Mouse (Mus musculus) c-Kit-negative CD71-positive TER-119-positive erythroid progenitor cells, embryonic 14.5 days (primary cell): ENCODE measurements around the gene Camkv.

Experiments
- DNase-seq: peaks from one replicate; pipeline ENCODE4 v3.0.0-alpha.2; 2013; ENCODE audit warnings: low read depth, low spot score

Camkv gene

DNA sequence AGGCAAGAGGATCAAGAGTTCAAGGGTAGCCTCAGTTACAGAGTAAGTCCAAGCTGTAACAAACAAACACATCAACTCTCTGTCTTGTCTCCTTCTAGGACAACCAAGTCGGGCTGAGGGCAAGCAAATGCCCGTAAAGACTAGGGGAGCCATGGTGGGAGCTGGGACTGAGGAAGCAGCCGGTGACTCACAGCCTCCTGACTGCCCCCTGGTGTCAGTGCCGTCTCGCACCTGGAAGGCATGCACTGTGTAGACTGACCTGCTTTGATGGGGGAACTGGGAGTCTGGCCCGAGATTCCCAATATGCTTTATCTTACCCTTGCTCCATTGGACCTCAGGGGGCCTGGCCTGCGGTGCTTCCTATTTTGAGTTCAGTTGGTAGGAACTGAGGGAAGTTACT is 12.5 kb upstream of the Camkv start:
- DNase-seq, result no peak

DNA sequence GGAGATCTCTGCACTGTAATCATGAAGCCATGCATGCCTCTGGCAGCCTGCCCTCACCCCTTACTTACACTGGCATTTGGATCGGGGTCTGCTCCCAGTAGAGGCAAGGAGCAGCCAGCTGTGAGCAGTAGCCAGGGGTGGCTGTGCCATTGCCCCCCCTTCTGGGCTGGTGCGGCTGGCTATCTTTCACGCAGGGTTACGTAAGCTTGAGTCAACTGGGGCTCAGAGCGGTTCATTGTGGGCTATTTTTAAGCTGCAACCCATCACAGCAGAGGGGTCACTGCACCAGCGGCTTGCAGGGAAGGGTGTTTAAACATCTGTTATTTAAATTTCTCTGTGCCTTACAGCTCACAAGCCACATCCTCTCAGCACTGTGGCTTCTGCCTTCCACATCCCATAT is 11.5 kb upstream of the Camkv start:
- DNase-seq, result no peak

DNA sequence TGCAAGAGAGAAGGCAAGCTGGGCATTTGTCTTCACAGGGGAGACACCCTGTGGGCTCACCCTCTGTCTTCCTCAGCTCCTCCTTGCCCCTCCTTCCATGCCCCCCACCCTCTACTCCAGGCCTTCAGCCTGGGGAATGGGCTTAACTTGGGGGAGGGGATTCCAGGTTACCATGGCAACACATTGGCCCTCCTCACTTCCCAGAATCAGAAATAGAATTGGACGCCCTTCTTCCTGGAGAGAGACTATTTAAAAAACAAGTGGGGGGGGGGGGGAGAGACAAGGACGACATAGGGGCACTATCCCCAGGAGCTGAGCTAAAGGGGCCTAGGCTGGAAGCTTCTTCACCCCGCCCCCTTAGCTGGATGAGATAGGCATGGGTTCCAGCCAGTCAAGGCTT is 10.2 kb upstream of the Camkv start:
- no peak for DNase-seq

GRCm38 (mm10) chr9:107926920-107927420 is 8.5 kb upstream of the Camkv start:
- no peak for DNase-seq

GRCm38 (mm10) chr9:107927749-107928148 is 7.7 kb upstream of the Camkv start:
- no peak for DNase-seq

GRCm38 (mm10) chr9:107928169-107928568 is 7.3 kb upstream of the Camkv start, which contains the start of gene Actl11:
Gene Actl11, plus strand, starts transcription at chr9:107928469.
- no peak for DNase-seq

DNA sequence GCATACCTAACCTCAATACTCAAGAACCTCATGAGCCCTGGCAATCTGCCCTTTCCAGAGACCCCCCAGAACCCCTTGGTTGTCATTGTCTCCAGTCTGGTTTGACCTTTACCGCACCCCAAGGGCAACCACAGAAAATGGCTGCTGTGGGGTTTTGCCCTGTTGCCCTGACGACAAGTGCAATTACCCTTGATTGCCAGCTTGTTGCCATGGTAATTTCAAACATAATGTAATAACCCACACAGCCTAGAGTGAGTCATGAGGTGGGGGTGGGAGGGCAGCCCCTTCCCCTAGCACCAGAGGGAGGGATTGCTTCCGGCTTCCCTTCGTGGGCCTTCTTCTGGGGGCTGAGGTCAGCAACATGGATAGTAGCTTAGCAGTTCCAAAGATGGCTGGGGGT is 3.3 kb upstream of the Camkv start:
- DNase-seq, result no peak

DNA sequence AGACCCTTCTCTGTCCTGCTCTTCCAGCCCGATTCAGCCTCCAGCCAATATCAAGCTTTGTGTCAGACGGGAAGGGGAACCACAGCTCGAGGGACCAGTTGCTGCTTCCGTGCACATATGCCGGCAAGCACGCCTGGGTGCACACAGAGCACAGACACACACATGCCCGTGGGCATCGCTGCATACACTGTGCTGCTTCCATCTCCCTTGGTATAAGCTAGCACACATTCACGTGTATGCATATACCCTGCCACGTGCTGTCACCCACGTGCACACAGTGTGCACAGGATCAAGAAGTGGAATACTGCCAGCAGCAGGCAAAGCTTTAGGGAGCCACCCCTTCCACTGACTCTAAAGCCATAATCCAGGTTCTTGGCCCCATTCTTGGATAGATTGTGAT is 1.3 kb upstream of the Camkv start:
- no peak for DNase-seq

DNA sequence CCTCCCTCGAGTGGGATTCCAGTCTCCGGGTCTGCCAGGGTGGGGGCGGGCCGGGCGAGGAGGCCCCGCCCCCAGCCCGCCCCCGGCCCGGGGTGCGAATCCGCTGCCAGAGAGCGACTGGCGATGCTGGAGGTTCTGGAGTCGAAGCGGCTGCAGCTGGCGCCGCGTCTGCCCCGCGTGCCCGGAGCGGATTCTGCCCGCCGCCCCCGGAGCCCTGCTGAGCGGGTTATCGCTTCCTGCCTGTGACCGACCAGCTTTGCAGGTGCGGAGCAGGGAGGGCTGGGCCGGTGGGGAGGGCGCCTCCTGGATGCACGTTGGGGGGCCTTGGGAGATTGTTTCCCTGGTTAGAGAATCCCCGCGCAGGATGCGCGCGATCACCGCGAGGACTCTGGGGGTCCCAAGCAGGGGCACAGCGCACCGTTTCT is 328 bp downstream of the Camkv start:
- no peak for DNase-seq

DNA sequence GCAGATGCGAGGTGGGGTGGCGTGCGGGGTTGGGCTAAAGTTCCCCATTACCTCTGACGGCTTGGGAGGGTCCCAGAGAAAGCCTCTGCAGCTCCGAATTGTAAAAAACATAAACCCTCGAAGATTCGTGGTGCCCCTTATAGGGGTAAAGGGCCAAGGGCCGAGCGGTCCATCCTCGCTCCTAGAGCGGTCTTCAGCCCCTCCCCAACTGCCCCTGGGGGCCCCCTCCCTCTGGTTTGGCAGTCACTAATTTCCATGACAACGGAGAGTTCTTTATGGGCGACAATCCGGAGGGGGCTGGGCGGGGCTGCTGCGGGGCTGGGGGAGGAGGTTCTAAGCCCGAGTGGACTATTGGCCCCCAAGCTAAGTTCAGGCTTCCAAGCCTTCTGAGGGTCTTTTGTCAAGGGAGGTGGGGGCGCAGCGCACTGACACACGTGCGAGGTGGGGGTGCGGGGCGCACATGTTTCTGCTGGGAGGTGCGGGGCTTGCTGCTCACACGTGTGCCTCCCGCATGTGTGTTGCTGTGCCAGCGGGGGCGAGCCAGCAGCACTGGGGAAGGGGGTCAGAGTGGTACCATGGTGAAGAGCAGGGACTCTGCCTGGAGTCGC is 845 bp downstream of the Camkv start:
- no peak for DNase-seq

DNA sequence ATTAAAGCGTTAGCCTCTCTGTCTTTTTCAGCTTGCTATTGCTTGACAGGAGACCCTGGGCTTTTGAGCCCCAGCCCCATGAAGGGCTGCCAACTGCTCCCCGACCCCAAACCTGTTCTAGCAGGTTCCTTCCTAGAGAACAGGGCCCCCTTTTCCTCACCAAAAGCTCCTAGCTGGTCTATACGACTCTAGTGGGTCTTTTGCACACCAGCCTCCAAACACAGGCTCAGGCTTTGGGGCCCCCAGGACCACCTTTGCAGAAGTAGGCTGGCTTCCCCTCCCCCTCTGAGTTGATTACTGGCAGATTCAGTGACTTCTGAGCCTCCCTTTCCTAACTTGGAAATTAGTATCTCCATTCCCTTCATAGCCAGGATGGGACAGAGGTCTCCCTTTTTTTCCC is 1.4 kb downstream of the Camkv start:
- DNase-seq, result no peak

DNA sequence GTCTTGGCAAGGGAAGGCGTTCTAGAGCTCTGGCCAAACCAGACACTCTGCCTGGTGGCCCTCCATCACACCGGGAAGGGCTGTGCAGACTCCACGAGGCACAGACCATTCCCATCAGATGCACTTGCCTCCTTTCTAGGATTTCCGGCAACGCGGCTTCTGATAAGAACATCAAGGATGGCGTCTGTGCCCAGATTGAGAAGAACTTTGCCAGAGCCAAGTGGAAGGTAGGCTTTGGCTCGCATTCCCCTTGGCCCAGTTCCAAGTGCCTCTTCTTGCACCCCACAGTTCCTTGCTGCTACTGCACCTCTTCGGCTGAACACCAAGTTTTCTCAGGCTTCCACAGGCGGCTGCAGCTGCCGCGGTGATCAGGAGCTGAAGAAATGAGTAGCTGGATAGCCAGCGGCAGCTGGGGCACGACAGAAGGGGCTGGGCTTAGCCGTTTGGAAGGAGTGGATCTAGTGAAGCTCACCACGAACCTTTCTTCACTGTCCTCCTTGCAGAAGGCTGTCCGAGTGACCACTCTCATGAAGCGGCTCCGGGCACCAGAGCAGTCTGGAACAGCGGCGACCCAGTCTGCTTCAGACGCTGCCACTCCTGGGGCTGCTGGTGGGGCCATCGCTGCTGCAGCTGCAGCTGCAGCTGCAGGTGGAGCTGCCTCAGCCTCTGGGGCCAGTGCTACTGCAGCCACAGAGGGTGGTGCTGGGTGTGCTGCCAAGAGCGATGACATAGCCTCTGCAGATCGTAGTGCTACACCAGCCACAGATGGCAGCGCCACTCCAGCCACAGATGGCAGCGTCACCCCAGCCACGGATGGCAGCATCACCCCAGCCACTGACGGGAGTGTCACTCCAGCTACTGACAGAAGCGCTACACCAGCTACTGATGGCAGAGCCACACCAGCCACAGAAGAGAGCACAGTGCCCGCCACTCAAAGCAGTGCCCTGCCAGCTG is 12.0 kb downstream of the Camkv start:
- DNase-seq, result no peak

DNA sequence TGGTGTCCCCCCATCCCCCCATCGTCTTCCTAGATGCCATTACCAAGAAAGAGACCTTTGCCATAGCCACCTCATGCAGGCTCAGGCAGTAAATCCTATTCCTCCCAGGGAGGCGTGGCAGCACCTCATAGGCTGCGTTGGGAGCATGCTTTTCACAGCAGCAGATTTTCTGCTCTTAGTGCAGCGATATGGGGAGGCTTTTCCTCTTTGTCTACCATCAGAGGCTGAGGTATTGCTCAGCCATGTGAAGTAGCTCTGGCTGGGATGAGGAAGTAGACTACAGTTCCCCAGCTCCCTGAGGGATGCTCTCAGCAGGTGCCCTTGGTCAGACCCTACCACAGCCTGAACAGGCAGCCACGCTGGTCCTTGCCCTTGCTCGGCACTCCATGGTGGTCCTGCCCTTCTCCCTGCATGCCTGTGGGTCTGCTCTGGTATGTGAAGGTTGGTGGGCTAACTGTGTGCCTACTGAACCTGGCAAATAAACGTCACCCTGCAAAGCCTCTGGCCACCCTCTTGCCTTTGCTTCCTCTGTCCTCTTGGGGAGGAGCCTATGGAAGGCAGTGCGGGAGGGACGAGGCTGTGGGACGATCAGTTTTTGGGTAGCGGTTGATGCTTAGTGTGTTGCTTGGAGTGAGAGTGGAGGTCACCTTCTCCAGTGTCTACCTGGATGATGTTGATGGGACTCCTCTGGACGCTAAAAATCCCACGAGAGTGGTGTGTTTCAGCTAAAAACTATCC is 13.9 kb downstream of the Camkv start:
- no peak for DNase-seq

- DNase-seq, result no peak
Measured at GRCm38 (mm10) chr9:107949922-107950235, 14.4 kb downstream of the Camkv start, which contains the start of gene Traip. Gene Traip, plus strand, starts transcription at chr9:107950136.

DNA sequence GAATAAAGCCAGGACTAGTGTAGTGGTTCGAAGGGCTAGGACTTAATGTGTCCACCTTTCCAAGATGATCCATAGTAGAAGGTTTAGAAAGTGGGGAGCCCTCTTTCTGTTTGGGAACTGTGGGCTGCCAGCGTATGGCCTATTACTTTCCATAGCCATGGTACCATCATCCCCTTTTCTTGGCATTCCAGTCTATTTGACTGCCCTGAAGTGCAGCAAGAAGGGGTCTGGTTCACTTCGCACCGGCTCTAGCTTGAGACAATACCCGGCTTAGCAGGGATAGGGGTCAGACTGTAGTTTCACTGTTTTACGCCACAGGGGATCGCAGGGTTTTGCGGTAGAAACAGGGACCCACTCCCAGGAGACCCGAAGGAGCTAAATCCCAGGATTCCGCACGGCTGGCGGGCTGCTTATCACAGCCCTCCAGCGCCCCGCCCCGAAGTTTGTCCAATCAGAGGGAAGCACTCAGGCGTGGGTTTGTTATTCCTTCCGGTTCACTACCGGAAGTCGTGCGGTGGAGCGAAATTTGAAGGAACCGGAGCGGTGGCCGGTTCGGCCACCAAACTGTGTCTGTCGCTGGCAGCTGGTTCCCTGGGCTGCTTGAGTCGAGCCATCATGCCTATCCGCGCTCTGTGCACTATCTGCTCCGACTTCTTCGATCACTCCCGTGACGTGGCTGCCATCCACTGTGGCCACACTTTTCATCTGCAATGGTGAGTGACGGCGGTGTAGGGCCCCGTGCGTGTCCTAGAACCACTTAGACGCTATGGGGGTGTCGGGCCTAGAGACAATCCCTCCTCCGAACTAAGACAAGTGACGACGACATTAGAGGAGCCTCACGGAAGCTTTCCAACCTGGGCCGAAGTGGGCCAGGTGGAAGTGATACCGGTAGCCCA is 15.2 kb downstream of the Camkv start:
- peak; percentile 88 for DNase-seq

DNA sequence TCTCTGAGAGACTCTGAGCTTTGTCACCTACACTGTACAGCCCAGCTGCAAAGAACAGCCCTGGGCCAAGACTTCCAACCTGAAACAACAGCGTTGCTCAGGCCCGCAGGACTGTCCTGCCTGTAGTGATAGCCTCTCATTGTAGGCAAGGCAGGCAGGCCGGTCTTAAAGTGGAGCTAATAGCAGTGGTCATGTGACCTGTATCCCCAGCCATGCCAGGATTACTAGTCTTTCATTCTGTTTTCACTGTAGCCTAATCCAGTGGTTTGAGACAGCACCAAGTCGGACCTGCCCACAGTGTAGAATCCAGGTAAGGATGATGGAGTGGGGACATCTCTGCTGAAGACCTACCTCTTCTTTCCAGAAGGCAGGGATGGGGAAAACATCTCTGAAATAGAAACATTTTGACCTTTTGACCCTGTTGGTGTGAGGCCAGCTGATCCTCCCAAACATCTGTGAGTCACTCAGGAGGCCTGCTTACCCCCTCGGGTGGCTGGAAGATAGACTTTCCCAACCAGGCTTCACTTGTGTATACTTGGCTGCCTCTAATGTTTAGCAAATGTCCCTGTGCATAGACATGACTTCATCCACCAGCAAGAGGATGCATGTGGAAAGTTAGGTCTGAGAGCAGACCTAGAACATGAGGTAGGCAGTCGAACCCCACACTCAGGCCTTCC is 20.3 kb downstream of the Camkv start:
- no peak for DNase-seq

DNA sequence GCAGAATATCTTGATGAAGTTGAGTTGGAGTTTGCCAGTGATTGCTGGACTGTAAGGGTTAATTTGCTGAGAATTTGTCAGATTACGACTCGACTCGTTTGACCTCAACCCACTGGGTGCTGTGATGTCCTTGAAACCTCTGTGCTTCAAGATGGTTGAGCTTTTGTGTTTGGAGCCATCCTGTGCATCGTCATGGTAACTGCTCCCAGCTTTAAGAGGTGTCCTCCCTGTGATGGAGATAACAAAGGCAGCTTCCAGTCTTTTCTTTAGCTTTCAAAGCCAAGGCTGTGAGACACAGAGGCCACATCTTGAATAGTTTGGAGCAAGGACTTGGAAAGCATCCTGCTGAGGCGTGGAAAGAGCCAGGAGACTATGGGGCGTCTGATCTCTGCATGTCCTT is 21.7 kb downstream of the Camkv start:
- DNase-seq, result no peak

DNA sequence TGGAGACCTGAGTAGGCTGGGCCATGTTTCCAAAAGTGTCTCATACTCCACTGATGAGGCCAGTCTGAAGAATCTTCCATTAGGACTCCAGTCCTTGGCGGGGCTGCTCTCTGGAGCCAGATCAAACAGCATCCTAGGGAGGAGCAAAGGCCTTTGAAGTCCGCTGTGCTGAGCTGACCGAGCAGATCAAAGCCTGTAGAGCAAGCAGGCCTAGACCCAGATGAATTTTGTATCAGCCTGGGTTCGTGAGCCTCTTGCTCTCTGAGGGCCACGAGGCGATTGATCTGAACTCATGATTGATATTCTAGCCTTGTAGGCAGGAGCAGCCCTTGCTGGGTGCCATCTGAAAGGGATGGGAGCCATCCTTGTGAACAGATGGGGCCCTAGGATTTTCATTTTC is 24.4 kb downstream of the Camkv start:
- no peak for DNase-seq

DNA sequence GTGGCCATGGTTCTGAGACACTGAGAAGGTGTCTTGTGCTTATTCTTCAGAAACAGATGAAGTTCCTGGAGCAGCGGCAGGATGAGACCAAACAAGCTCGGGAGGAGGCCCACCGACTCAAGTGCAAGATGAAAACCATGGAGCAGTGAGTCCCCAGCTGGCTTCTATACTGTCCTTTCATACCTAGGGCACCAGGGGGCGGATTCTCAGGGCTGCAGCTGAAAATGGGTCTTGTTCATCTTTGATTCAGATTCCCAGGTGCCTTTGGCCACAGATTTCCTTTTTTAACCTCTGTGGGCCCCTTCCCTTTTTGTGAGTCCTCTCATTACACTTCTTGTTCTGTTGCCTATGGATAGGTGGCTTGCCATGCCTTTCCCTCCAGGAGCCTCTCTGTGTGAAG is 25.5 kb downstream of the Camkv start:
- no peak for DNase-seq

DNA sequence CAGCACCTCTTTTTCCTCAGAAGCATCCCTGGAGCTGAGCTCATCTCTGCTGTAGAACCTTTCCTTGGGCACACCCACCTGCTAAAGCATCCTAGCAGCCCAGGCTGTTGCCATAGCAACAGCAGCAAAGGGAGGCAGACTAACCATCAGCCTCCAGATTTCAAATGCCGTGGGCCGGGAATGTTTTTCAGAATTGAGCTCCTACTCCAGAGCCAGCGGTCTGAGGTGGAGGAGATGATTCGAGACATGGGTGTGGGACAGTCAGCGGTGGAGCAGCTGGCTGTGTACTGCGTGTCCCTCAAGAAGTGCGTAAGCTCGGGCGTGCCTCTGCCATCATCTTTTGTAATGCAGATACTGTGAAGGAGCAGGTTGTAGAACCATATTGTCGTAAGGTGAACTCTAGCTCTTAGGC is 25.9 kb downstream of the Camkv start:
- DNase-seq, result no peak

DNA sequence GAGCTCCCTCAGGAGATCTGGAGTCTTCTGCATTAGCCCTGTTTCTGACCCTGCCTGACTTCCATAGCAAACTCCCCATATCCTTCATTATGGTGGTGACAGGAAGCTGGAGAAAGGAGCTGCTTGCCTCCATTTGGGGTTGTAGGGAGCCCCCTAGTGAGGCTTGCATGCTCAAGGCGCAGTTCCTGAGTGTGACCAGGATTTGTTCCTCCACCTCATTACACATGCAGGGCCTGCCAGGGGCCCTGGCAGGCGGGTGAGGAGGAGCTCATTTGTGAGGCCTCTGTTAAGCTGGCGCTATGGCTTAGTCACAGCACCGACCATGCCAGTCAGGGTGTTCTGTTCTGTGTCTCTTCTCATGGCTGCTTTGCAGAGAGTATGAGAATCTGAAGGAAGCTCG is 26.4 kb downstream of the Camkv start:
- no peak for DNase-seq
